Mouse (Mus musculus): ENCODE data around the gene Ctbs. TPM values are rescaled to one million over a fixed set of nuclear protein-coding genes. Genes with fewer than 3 reads are reported as not detected.

Ctbs gene
- polyA plus RNA-seq, 1 experiment from 2014 or later = 5.6 TPM

- H3K36me3 ChIP-seq = peaks cover 14% of the 10 kb centered on the region
- H3K4me3 ChIP-seq = peak overlapping the region; percentile 84
- peak overlapping the region; percentile 86 for H3K9ac ChIP-seq (replicated peaks)
- no peaks in the 10 kb centered on the region; the same call in 1 of the 2 replicates for H3K27me3 ChIP-seq
- no peak; the same call in none of the 2 replicates for ATAC-seq (ENCODE audit: low FRiP score, low read depth)
- under 1% methylated on average over 57 of the region's 57 CpGs for WGBS
- H3K27ac ChIP-seq (replicated peaks) = peak overlapping the region; percentile 84
- H3K4me2 ChIP-seq (replicated peaks) = peak overlapping the region; percentile 54
- H3K4me1 ChIP-seq = peaks cover 21% of the 10 kb centered on the region
- H3K9me3 ChIP-seq = no peaks in the 10 kb centered on the region
These were observed 50.6 kb downstream of the Ctbs start for GRCm38 (mm10) chr3:146500003-146500809.

- H3K9ac ChIP-seq (replicated peaks) = peak overlapping the region; percentile 86
- peak overlapping the region; percentile 84 for H3K4me3 ChIP-seq
- 0 out of 2 replicates have a peak overlapping the region, but pooled peaks have one; percentile 84 for H3K27ac ChIP-seq (replicated peaks)
- H3K36me3 ChIP-seq = peaks cover 20% of the 10 kb centered on the region
- H3K27me3 ChIP-seq = no peaks in the 10 kb centered on the region; the same call in 1 of the 2 replicates
- H3K9me3 ChIP-seq = no peaks in the 10 kb centered on the region
- peak overlapping the region; percentile 54 for H3K4me2 ChIP-seq (replicated peaks)
- H3K4me1 ChIP-seq = peaks cover 21% of the 10 kb centered on the region
- WGBS = 9% methylated on average over 5 of the region's 5 CpGs
- ATAC-seq (ENCODE audit: low FRiP score, low read depth) = no peak
These were observed 51.2 kb downstream of the Ctbs start for GRCm38 (mm10) chr3:146500810-146501201.

GRCm38 (mm10) chr3:146501601-146502123, 52.1 kb downstream of the Ctbs start:
- Histone ChIP-seq H3K27me3 (no peaks in the 10 kb centered on the region; the same call in 1 of the 2 replicates), H3K4me3 (peak overlapping the region; percentile 84), H3K27ac (replicated peaks) (no peak overlapping the region), H3K36me3 (peaks cover 27% of the 10 kb centered on the region), H3K4me1 (peaks cover 21% of the 10 kb centered on the region), H3K9me3 (no peaks in the 10 kb centered on the region), H3K9ac (replicated peaks) (no peak overlapping the region; the same call in 1 of the 2 replicates), H3K4me2 (replicated peaks) (peak overlapping the region; percentile 54)
- 61% methylated on average over 5 of the region's 5 CpGs for WGBS
- no peak for ATAC-seq (ENCODE audit: low FRiP score, low read depth)

GRCm38 (mm10) chr3:146506711-146507110, 57.1 kb downstream of the Ctbs start:
- Histone ChIP-seq H3K9ac (replicated peaks) (no peak overlapping the region), H3K4me1 (peaks cover 9% of the 10 kb centered on the region), H3K9me3 (no peaks in the 10 kb centered on the region), H3K4me2 (replicated peaks) (no peak overlapping the region), H3K36me3 (peaks cover 68% of the 10 kb centered on the region), H3K27ac (replicated peaks) (no peak overlapping the region), H3K4me3 (no peak overlapping the region), H3K27me3 (no peaks in the 10 kb centered on the region)
- 92% methylated on average over 7 of the region's 7 CpGs for WGBS
- no peak for ATAC-seq (ENCODE audit: low FRiP score, low read depth)

Other genes starting within 250 kb of the Ctbs start
- gene Lpar3, start 228.8 kb upstream of the Ctbs start, polyA plus RNA-seq (2016; fragmentation: Nextera tagmentation; extraction: Ambion mirVana) = 0.35 and 0.52 TPM in 2 replicates
- 23.2 and 30.0 TPM in 2 replicates for gene Ssx2ip, start 45.2 kb upstream of the Ctbs start, polyA plus RNA-seq (2016; fragmentation: Nextera tagmentation; extraction: Ambion mirVana)
- 8.0 and 8.2 TPM in 2 replicates for gene Spata1, start 50.0 kb downstream of the Ctbs start, polyA plus RNA-seq (2016; fragmentation: Nextera tagmentation; extraction: Ambion mirVana)
- 910 and 914 TPM in 2 replicates for gene Gng5, start 50.0 kb downstream of the Ctbs start, polyA plus RNA-seq (2016; fragmentation: Nextera tagmentation; extraction: Ambion mirVana)
- gene Rpf1, start 71.6 kb downstream of the Ctbs start, polyA plus RNA-seq (2016; fragmentation: Nextera tagmentation; extraction: Ambion mirVana) = 69.6 and 71.6 TPM in 2 replicates
- not detected in 2 replicates for gene Uox, start 120.6 kb downstream of the Ctbs start, polyA plus RNA-seq (2016; fragmentation: Nextera tagmentation; extraction: Ambion mirVana)
- not detected in 2 replicates for gene Dnase2b, start 165.8 kb downstream of the Ctbs start, polyA plus RNA-seq (2016; fragmentation: Nextera tagmentation; extraction: Ambion mirVana)
- not detected in 2 replicates for gene 4930503B20Rik, start 201.5 kb downstream of the Ctbs start, polyA plus RNA-seq (2016; fragmentation: Nextera tagmentation; extraction: Ambion mirVana)
- gene Samd13, start 235.8 kb downstream of the Ctbs start, polyA plus RNA-seq (2016; fragmentation: Nextera tagmentation; extraction: Ambion mirVana) = 0.97 and 1.0 TPM in 2 replicates